Mouse (Mus musculus) lung, embryonic 16.5 days (tissue): ENCODE results near the gene Lpar3. TPM values are rescaled to one million over a fixed set of nuclear protein-coding genes. Genes with fewer than 3 reads are reported as not detected.

Experiments
- ATAC-seq: fragments of 200-750 bp; cut with Nextera tagmentation; 2 replicates; pipeline ENCODE4 v1.8.0; 2017; ENCODE audit warnings: low read depth, mild to moderate bottlenecking, moderate library complexity
- H3K27ac ChIP-seq: fragments of 300-500 bp; sonication (generic); 2 replicates; pipeline ENCODE4 v1.5.1; 2014; ENCODE audit warnings: mild to moderate bottlenecking, control low read depth, low read length
- H3K27me3 ChIP-seq: fragments of 300-500 bp; sonication (generic); 2 replicates; pipeline ENCODE4 v1.6.1; 2014; ENCODE audit warnings: low read depth, low read length, mixed read lengths; ENCODE audit not compliant: control insufficient read depth, insufficient read depth
- H3K36me3 ChIP-seq: fragments of 300-500 bp; sonication (generic); 2 replicates; pipeline ENCODE4 v1.6.1; 2014; ENCODE audit warnings: low read length; ENCODE audit not compliant: control insufficient read depth, insufficient read depth
- H3K4me1 ChIP-seq: fragments of 300-500 bp; sonication (generic); replicated peaks from 2 replicates; pipeline ENCODE4 v1.6.1; 2014; ENCODE audit warnings: low read length, mixed read lengths; ENCODE audit not compliant: control insufficient read depth, insufficient read depth
- H3K4me2 ChIP-seq: fragments of 300-500 bp; sonication (generic); 2 replicates; pipeline ENCODE4 v1.6.1; 2014; ENCODE audit warnings: low read depth, low read length, control low read depth
- H3K4me3 ChIP-seq: fragments of 300-500 bp; sonication (generic); 2 replicates; pipeline ENCODE4 v1.5.1; 2014; ENCODE audit warnings: mild to moderate bottlenecking, low read length, control low read depth
- H3K9ac ChIP-seq: fragments of 300-500 bp; sonication (generic); 2 replicates; pipeline ENCODE4 v1.6.1; 2014; ENCODE audit warnings: low read length, control low read depth
- H3K9me3 ChIP-seq: fragments of 300-500 bp; sonication (generic); 2 replicates; pipeline ENCODE4 v1.6.1; 2016; ENCODE audit warnings: low read length; ENCODE audit not compliant: control insufficient read depth
- WGBS: fragments of 180-500 bp; shearing (Covaris S2); extraction: QIAGEN DNeasy Blood & Tissue Kit; methylation state at CpG from one replicate; pipeline ENCODE4 v1.1.7; 2014; 5-methylcytosine and 5-hydroxymethylcytosine counted together
- polyA plus RNA-seq: library from polyadenylated mRNA; unstranded; fragments of >200 nt; fragmentation: Nextera tagmentation; extraction: Ambion mirVana; gene quantifications from 2 replicates; pipeline ENCODE4 v1.2.1, GENCODE M21; 2015

Lpar3 gene
- polyA plus RNA-seq, 1 experiment from 2014 or later = 2.5 TPM

- Histone ChIP-seq H3K4me2 (no peak overlapping the region), H3K4me3 (no peak overlapping the region), H3K9me3 (no peaks in the 10 kb centered on the region), H3K9ac (no peak overlapping the region), H3K27ac (no peak overlapping the region), H3K4me1 (peaks cover 13% of the 10 kb centered on the region), H3K27me3 (no peaks in the 10 kb centered on the region; the same call in 1 of the 2 replicates), H3K36me3 (no peaks in the 10 kb centered on the region)
- 63% methylated on average over 8 of the region's 8 CpGs for WGBS
- no peak for ATAC-seq
Observed at GRCm38 (mm10) chr3:146324949-146325348, 104.2 kb downstream of the Lpar3 start.

- Histone ChIP-seq H3K4me2 (peak overlapping the region; percentile 56; the same call in 1 of the 2 replicates), H3K4me3 (no peak overlapping the region), H3K4me1 (peaks cover 13% of the 10 kb centered on the region), H3K9ac (no peak overlapping the region), H3K27ac (no peak overlapping the region), H3K27me3 (no peaks in the 10 kb centered on the region), H3K36me3 (no peaks in the 10 kb centered on the region), H3K9me3 (no peaks in the 10 kb centered on the region)
- ATAC-seq = no peak
- WGBS = 43% methylated on average over 14 of the region's 17 CpGs
Observed at GRCm38 (mm10) chr3:146326743-146327536, 106.2 kb downstream of the Lpar3 start.

DNA sequence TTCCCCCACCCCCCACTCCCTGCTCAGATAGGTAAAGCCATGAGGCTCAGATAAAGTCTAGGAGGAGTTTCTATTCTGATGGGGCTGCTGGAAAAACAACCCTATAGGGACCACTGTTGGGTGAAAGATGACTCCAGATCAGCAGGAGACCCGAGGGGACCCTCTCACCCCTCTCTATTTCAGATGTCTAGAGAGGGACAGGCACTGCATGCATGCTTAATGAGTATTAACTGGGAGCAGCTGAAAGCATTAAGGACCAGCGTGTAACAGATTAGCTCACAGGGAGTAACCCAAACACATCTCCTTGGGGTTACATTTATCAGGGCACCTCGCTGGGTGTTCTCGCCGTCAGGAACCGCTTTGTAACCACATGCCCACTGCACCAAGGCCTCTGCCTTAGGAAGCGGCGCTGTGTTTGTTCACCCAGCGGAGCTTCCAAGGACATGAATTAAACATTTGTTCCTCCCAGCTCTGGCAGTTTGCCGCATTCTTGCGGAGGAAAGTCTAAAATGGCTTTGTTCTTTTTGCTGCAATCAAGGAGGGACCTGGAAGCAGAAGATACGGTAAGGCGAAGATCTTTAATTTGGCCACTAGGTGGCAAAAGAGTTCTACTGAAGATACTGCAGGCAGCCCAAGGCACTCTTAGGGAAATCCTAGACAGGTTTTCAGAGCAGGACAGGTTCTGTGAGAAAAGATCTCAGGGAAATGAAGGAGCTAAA is 106.9 kb downstream of the Lpar3 start:
- Histone ChIP-seq H3K9ac (peak overlapping the region; percentile 53), H3K36me3 (no peaks in the 10 kb centered on the region), H3K9me3 (no peaks in the 10 kb centered on the region), H3K27ac (no peak overlapping the region), H3K4me2 (peak overlapping the region; percentile 56), H3K4me3 (peak overlapping the region; percentile 33), H3K4me1 (peaks cover 13% of the 10 kb centered on the region), H3K27me3 (no peaks in the 10 kb centered on the region)
- WGBS = under 1% methylated on average over 13 of the region's 13 CpGs
- peak; percentile 93 for ATAC-seq

- no peaks in the 10 kb centered on the region for H3K27me3 ChIP-seq
- H3K9ac ChIP-seq = peak overlapping the region; percentile 21; the same call in 1 of the 2 replicates
- peak overlapping the region; percentile 56 for H3K4me2 ChIP-seq
- H3K36me3 ChIP-seq = no peaks in the 10 kb centered on the region
- H3K9me3 ChIP-seq = no peaks in the 10 kb centered on the region
- 0 out of 2 replicates have a peak, but pooled peaks have one; percentile 34 for ATAC-seq
- peaks cover 13% of the 10 kb centered on the region for H3K4me1 ChIP-seq
- WGBS = 13% methylated on average over 13 of the region's 13 CpGs
- peak overlapping the region; percentile 33 for H3K4me3 ChIP-seq
- no peak overlapping the region for H3K27ac ChIP-seq
Observed at GRCm38 (mm10) chr3:146328749-146329148, 108.0 kb downstream of the Lpar3 start.

- H3K4me1 ChIP-seq = peaks cover 13% of the 10 kb centered on the region
- 71% methylated on average over 11 of the region's 11 CpGs for WGBS
- no peak overlapping the region for H3K27ac ChIP-seq
- H3K4me2 ChIP-seq = no peak overlapping the region
- no peak for ATAC-seq
- no peak overlapping the region for H3K4me3 ChIP-seq
- no peaks in the 10 kb centered on the region for H3K27me3 ChIP-seq
- H3K9me3 ChIP-seq = no peaks in the 10 kb centered on the region
- no peaks in the 10 kb centered on the region for H3K36me3 ChIP-seq
- no peak overlapping the region for H3K9ac ChIP-seq
Observed at GRCm38 (mm10) chr3:146331819-146332218, 111.1 kb downstream of the Lpar3 start.

- H3K27me3 ChIP-seq = no peaks in the 10 kb centered on the region
- ATAC-seq = no peak
- no peaks in the 10 kb centered on the region for H3K9me3 ChIP-seq
- no peak overlapping the region for H3K4me3 ChIP-seq
- no peak overlapping the region for H3K27ac ChIP-seq
- WGBS = 68% methylated on average over 3 of the region's 3 CpGs
- H3K36me3 ChIP-seq = no peaks in the 10 kb centered on the region
- H3K4me2 ChIP-seq = no peak overlapping the region
- peaks cover 16% of the 10 kb centered on the region for H3K4me1 ChIP-seq
- no peak overlapping the region for H3K9ac ChIP-seq
Observed at GRCm38 (mm10) chr3:146333270-146333669, 112.5 kb downstream of the Lpar3 start.

DNA sequence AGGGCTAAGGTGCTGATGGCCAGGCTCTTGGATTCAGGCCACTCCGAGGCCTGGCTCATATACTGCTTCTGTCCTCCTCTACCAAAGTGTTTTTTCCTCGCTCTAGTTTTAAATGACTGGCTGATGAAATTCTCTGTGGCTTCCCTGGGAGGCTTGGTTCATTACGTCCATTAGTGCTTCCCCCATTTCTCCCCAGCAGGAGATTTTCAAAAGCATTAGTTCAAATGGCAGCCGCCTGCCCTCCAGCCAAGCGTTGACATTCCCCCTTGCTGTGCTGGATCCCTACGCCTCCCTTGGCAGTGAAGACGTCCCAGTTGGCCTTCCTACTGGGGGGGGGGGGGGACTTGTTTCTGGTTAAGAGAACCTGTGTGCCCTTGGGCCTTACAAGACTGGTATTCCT is 113.3 kb downstream of the Lpar3 start:
- no peak for ATAC-seq
- Histone ChIP-seq H3K4me3 (no peak overlapping the region), H3K27ac (no peak overlapping the region), H3K36me3 (no peaks in the 10 kb centered on the region), H3K27me3 (no peaks in the 10 kb centered on the region), H3K4me1 (peaks cover 13% of the 10 kb centered on the region), H3K4me2 (no peak overlapping the region), H3K9ac (no peak overlapping the region), H3K9me3 (no peaks in the 10 kb centered on the region)
- 65% methylated on average over 7 of the region's 7 CpGs for WGBS

Other genes with a start within 250 kb of the Lpar3 start
- 2.4 and 2.5 TPM in 2 replicates for gene Syde2, start 233.1 kb upstream of the Lpar3 start, polyA plus RNA-seq
- gene Wdr63, start 112.8 kb upstream of the Lpar3 start, polyA plus RNA-seq = 3.5 and 3.6 TPM in 2 replicates
- gene Mcoln3, start 103.5 kb upstream of the Lpar3 start, polyA plus RNA-seq = 0.69 and 0.75 TPM in 2 replicates
- gene Mcoln2, start 71.1 kb upstream of the Lpar3 start, polyA plus RNA-seq = 0.75 and 1.1 TPM in 2 replicates
- 31.9 and 33.6 TPM in 2 replicates for gene Ssx2ip, start 183.7 kb downstream of the Lpar3 start, polyA plus RNA-seq
- 11.3 and 11.7 TPM in 2 replicates for gene Ctbs, start 228.8 kb downstream of the Lpar3 start, polyA plus RNA-seq